Mouse (Mus musculus) lung, postnatal 25 days (tissue): ENCODE measurements around the gene Ube2o.

ENCODE experiments used
- DNase-seq: peaks from one replicate; pipeline ENCODE4 v3.0.0; 2022; ENCODE audit warnings: low spot score

Gene Ube2o

GRCm38 (mm10) chr11:116488207-116488606 is 93.0 kb downstream of the Ube2o start:
- DNase-seq: no peak
